Mouse (Mus musculus): Measurements from ENCODE around the gene Pou6f1. TPM values are rescaled to one million over a fixed set of nuclear protein-coding genes. Genes with fewer than 3 reads are reported as not detected.

Gene Pou6f1
- total RNA-seq, 2 experiments from 2014 or later: 105 to 106 TPM

Small RNAs within 50 kb of the gene (microRNA-seq; reads per million reads assigned to microRNA genes)
- 0 reads per million in 2 experiments for gene Mir6961

Other genes starting within 250 kb of the Pou6f1 start
- gene Methig1, start 246.8 kb downstream of the Pou6f1 start, total RNA-seq (2021): not detected
- gene Mettl7a2, start 246.8 kb downstream of the Pou6f1 start, total RNA-seq (2021): 1 to 10 TPM in 1 of 2 experiments, under 1 TPM in 1; 0.76 to 1.0 TPM
- gene Higd1c, start 235.4 kb downstream of the Pou6f1 start, total RNA-seq (2021): not detected
- not detected for gene Gm5475, start 177.8 kb downstream of the Pou6f1 start, total RNA-seq (2021)
- gene Slc11a2, start 174.9 kb downstream of the Pou6f1 start, total RNA-seq (2021): 10 to 100 TPM; 54.0 to 61.5 TPM
- gene Letmd1, start 131.0 kb downstream of the Pou6f1 start, total RNA-seq (2021): 10 to 100 TPM; 60.0 to 63.0 TPM
- gene Csrnp2, start 104.5 kb downstream of the Pou6f1 start, total RNA-seq (2021): 10 to 100 TPM; 25.8 to 26.1 TPM
- gene Tfcp2, start 48.0 kb downstream of the Pou6f1 start, total RNA-seq (2021): 10 to 100 TPM; 26.9 to 33.4 TPM
- gene Dazap2, start 15.4 kb upstream of the Pou6f1 start, total RNA-seq (2021): 100 to 1,000 TPM; 108 to 109 TPM
- gene Smagp, start 37.0 kb upstream of the Pou6f1 start, total RNA-seq (2021): 1 to 10 TPM; 1.7 to 2.1 TPM
- 1 to 10 TPM; 5.3 to 5.6 TPM for gene Bin2, start 69.6 kb upstream of the Pou6f1 start, total RNA-seq (2021)
- 1 to 10 TPM; 1.8 to 2.3 TPM for gene Cela1, start 87.9 kb upstream of the Pou6f1 start, total RNA-seq (2021)
- 1 to 10 TPM; 5.5 to 6.0 TPM for gene Galnt6, start 129.4 kb upstream of the Pou6f1 start, total RNA-seq (2021)
- gene Slc4a8, start 161.8 kb upstream of the Pou6f1 start, total RNA-seq (2021): 10 to 100 TPM; 79.4 to 90.0 TPM